Mouse (Mus musculus): ENCODE measurements around the gene Umodl1. TPM values are rescaled to one million over a fixed set of nuclear protein-coding genes. Genes with fewer than 3 reads are reported as not detected.

The Umodl1 gene
- total and polyA plus RNA-seq, 3 experiments = 1.0 to 4.5 (median 1.6) TPM

DNA sequence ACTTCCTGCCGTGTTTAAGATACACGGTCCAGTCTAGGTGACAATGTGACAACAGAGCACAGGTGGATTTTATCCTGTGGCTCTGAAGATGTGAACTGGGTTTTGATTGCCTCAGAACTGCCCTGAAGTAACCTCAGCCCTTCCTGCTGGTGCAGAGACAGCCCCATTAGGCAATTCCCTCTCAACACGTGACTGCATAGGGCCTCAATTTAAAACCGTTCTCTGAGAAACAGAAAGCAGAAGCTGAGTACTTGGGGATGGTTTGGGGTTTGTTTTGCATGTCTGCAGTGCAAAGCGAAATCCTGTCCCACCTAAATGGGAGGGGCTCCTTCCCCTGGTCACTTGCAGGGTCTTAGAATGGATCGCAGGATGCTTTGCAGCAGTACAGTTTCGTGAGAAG lies 85.2 kb downstream of the Umodl1 start:
- Histone ChIP-seq H3K27ac (ENCODE audit: insufficient read depth, low read depth) (no peak overlapping the region), H3K4me1 (ENCODE audit: control insufficient read depth in 1 of 2, insufficient read depth in 2 of 2) (peaks cover 24 to 72% of the 10 kb centered on the region in 2 experiments), H3K9me3 (replicated peaks; ENCODE audit: low read length) (no peaks in the 10 kb centered on the region), H3K9ac (ENCODE audit: insufficient read depth, low read depth) (no peak overlapping the region), H3K27me3 (replicated peaks) (peaks cover 13% of the 10 kb centered on the region), H3K4me2 (ENCODE audit: insufficient read depth, low read depth, poor library complexity, severe bottlenecking) (peak overlapping the region; percentile 32), H3K79me2 (replicated peaks; ENCODE audit: control insufficient read depth, extremely low read depth, insufficient read depth, poor library complexity, severe bottlenecking) (no peaks in the 10 kb centered on the region), H3K36me3 (replicated peaks in 1 of 2; ENCODE audit: control insufficient read depth in 1 of 2, insufficient read depth in 1 of 2, low read length in 1 of 2) (no peaks in the 10 kb centered on the region), H3K4me3 (replicated peaks in 1 of 3; ENCODE audit: low read depth in 2 of 3, low read length in 2 of 3, poor library complexity in 1 of 3) (no peak overlapping the region)
- dilution Hi-C loops (cut with MboI; ENCODE audit: extremely low pct_ligation_motif_present, extremely low pct_unique_long_range_greater_than_20kb, low sequenced_read_pairs) = no loop called here
- TF ChIP-seq UBTF (IDR thresholded peaks at IDR 0.05; ENCODE audit: low read depth, low read length) (no peak), POLR2A (IDR thresholded peaks at IDR 0.05; ENCODE audit: low read depth, low read length) (no peak), MXI1 (IDR thresholded peaks at IDR 0.05; ENCODE audit: low read depth, low read length) (peak; percentile 75), HCFC1 (IDR thresholded peaks at IDR 0.05; ENCODE audit: low read depth, low read length) (0 out of 2 replicates have a peak, but pooled peaks have one; percentile 9), JUND (conservative IDR thresholded peaks at IDR 0.05; ENCODE audit: low read depth, low read length) (peak; percentile 42; the same call in 1 of the 2 replicates), SIN3A (IDR thresholded peaks at IDR 0.05; ENCODE audit: low read length) (peak; percentile 88), USF1 (IDR thresholded peaks at IDR 0.05; ENCODE audit: low read depth, low read length) (peak; percentile 89), USF2 (conservative IDR thresholded peaks at IDR 0.05; ENCODE audit: low read depth, low read length) (peak; percentile 89), RCOR1 (conservative IDR thresholded peaks at IDR 0.05; ENCODE audit: low read depth, low read length) (peak; percentile 79), MEF2A (IDR thresholded peaks at IDR 0.05; ENCODE audit: borderline replicate concordance, low read depth, low read length) (peak; percentile 87), MYC (IDR thresholded peaks at IDR 0.05; ENCODE audit: low read depth, low read length) (peak; percentile 75; the same call in 1 of the 2 replicates), CHD1 (IDR thresholded peaks at IDR 0.05; ENCODE audit: low read depth, low read length) (no peak), ZC3H11A (IDR thresholded peaks at IDR 0.05; ENCODE audit: low read depth, low read length) (no peak), TCF12 (IDR thresholded peaks at IDR 0.05; ENCODE audit: low read depth, low read length) (peak; percentile 80), EP300 (IDR thresholded peaks at IDR 0.05; ENCODE audit: low read length) (peak; percentile 74), MAZ (IDR thresholded peaks at IDR 0.05; ENCODE audit: low read depth, low read length) (peak; percentile 81), BHLHE40 (IDR thresholded peaks at IDR 0.05; ENCODE audit: low read depth, low read length) (peak; percentile 99), GABPA (IDR thresholded peaks at IDR 0.05; ENCODE audit: insufficient replicate concordance, low read depth, low read length) (no peak), ETS1 (conservative IDR thresholded peaks at IDR 0.05; ENCODE audit: low read depth, low read length) (peak; percentile 93), MAFK (IDR thresholded peaks at IDR 0.05; ENCODE audit: insufficient replicate concordance, low read length) (peak; percentile 75), RAD21 (IDR thresholded peaks at IDR 0.05; ENCODE audit: low read depth, low read length) (no peak; the same call in none of the 2 replicates), ELF1 (IDR thresholded peaks at IDR 0.05; ENCODE audit: low read depth, low read length) (peak; percentile 49; the same call in 1 of the 2 replicates), E2F4 (IDR thresholded peaks at IDR 0.05; ENCODE audit: insufficient replicate concordance, low read depth, low read length) (0 out of 2 replicates have a peak, but pooled peaks have one; percentile 28), IRF4 (IDR thresholded peaks at IDR 0.05; ENCODE audit: low read depth, low read length) (peak; percentile 86), CHD2 (IDR thresholded peaks at IDR 0.05; ENCODE audit: low read length) (0 out of 2 replicates have a peak, but pooled peaks have one; percentile 28), KAT2A (IDR thresholded peaks at IDR 0.05; ENCODE audit: insufficient replicate concordance, low read length) (0 out of 2 replicates have a peak, but pooled peaks have one; percentile 31), MAX (IDR thresholded peaks at IDR 0.05; ENCODE audit: low read length) (peak; percentile 96)
- in situ Hi-C loops (cut with MboI; ENCODE audit: low pct_ligation_motif_present, low pct_unique_long_range_greater_than_20kb, low sequenced_read_pairs) = no loop called here
- DNase-seq (ENCODE audit: extremely low read depth) = peak; percentile 81

All from CH12.LX (cell line).